Mouse (Mus musculus) layer of hippocampus, adult 9-10 months (tissue): Measurements from ENCODE around the gene Zc3h10.
A peak's percentile ranks its signal among the peaks of the same experiment; 100 is the strongest.
"Not testable (repeated sequence)": the region's sequence is repeated elsewhere in the genome, so short reads cannot be mapped to it uniquely, and the experiment has no call there.

ENCODE experiments used
- DNase-seq: peaks from one replicate; pipeline ENCODE4 v3.0.0; 2022; ENCODE audit warnings: low spot score

Zc3h10 gene

DNA sequence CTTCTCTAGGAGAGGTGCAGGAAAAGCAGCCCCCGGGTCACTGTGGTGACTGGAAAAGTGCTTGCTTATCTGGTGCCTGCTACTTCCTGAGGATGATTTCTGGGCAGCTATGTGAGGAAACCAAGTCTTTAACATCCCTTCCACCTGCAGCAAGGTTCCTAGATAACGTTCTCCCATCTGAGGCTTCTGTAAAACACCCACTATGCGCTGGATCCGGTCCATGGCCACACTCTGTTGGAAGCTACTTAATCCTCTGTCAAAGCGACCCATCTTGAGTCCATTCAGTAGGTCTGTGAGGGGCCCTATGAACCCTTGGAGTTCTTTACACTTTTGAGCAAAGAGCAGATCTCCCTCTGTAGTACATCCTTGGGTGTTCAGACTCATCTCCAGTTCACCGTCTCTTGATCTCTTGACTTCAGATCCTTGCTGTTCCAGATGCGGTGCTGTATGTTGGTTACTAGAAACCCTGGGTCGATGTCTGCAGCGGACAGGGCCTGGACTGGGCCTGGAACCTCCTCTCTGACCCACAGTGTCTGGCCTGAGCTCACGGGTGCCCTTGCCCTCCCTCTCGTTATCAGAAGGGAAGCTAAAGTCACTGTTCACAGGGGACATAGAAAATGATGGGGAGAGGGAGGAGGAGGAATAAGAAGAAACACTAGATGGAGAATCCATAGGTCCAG, 2.7 kb upstream of the Zc3h10 start:
- not testable (repeated sequence) for DNase-seq

DNA sequence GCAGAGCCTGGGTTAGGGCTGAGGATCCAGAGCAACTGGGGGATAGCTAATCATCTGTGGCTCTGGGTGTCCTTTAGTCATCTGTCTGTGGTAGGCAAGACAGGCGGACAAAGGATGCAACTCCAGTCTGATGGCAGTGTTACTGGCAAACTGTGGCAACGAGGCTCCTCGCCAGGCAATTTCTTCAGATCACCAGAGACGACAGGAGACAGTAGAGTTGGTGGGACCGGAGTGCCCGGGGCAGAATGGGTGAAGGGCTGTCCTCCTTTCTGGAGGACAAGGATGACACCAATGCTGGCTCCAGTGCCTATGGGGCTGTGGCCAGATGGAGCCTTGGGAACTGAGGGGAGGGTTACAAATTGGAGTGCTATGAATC, 2.1 kb upstream of the Zc3h10 start:
- DNase-seq: not testable (repeated sequence)

DNA sequence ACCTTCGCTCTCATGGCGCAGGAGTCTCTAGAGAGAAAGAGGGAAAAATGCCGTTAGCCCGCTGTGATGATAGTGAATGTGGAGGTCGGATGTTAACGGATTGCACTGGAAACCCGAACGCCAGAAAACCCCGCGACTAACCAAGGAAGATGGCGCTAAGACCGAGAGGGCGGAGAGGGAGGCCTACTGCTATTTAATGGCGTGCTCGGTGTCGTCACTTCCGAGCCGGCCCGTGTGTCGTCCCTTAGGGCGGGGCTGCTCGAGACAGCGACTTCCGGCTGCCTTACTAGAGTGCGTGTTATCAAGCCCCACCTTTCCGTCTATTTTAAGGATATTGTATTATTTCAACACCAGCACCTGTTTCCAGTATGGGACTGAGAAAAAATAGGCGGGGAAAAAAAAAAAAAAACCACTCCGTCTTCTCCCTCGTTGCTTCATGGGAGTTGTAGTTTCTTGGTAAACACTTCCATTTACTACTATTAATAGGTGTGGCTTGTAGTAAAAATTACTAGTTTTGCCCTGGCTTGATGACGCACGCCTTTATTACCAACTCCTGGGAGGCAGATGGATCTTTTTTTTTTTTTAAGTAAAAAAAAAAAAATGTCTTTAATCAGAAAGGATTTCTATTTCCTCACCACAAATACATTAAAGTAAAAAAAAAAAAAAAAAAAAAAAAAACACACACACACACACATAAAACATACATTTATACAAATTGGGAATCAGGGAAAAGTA, 1.5 kb upstream of the Zc3h10 start, which contains the start of gene Rpl41:
TSS of gene Rpl41 (minus strand) at position 359 of the 735 bp plus-strand sequence.
- peak; percentile 90 for DNase-seq

GRCm38 (mm10) chr10:128548051-128548791, 647 bp upstream of the Zc3h10 start:
- not testable (repeated sequence) for DNase-seq

- DNase-seq: no peak
Observed at GRCm38 (mm10) chr10:128546787-128547186, 787 bp downstream of the Zc3h10 start.

DNA sequence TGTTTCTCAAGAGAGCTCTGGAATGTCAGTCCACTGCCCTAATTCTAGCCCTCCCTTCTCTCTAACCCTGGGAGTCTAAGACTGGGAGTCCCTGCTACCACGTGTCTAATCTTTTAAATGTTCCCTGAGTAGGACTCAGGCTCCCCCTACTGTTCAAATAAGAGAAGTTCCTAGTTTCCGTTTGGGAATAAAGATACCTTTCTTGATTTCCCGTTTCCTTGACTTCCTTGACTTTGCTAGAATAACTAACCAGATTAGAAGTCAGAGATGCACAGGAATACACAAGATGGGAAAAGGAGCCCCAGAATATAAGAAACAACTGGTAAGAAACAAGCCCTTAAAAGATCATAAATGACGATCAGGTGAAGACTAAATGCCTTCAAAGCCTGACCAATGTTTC, 1.2 kb downstream of the Zc3h10 start:
- DNase-seq: no peak

- no peak for DNase-seq
Observed at GRCm38 (mm10) chr10:128545570-128545898, 2.0 kb downstream of the Zc3h10 start.

DNA sequence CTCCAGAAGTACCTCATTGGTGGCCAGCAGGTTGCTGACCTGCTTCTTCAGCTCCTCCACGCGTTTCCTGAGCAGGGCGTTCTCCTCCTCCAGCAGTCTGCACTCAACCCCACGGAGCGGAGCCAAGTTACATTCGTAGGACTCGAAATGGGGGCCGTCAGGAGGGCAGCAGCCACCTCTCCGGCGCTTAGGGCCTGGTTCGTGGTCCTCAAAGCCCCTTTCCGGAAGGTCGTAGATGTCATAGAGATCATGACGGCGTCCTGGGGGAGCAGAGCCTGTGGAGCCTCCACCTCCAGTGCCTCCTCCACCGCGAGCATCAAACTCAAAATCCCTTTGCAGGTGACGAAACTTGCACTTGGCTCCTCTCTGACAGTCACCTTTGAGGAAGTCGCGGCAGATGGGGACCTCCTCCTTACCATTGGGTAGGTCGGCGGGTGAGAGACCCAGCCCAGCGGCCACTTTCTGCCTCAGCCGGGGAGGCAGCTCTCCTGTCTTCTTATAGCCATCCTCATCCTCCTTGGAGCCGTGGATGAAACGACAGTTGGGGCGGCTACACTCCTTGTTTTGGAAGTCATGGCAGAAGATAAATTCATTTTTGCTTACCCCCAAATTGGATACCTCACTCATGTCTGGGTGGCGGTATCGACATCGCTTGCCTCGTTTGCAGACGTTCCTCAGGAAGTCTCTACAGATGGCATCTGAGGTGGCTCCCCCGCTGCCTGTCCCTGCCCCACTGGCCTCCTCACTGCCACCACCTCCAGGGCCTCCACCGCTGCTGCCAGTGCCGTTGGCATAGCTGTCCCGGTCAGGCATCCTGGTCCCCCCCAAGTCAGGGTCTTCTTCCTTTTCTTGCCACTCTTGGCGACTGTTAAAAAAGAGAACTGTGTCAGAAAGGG, 2.7 kb downstream of the Zc3h10 start:
- no peak for DNase-seq

DNA sequence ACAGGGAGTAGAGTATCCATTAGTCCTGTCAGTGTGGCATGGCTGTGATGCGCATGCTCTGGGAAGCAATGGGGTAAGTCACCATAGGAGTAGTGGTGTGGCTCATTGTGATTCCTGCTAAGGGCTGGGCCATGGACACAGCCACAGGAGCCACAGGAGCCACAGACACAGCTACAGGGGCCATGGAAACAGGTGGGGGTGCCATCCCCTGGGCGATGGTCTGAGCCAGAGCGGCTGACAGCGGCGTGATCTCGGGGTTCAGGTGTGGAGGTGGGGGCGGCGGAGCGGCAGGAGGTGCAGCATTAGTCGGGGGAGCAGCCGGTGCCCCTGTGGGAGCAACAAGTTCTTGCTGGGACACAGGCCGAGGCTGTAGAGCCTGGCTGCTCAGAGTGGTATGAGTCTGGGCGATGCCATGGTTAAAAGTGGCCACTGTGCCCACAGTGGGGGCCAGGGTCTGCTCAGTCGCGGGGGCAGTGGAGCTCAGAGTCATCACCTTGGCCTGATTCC, 3.4 kb downstream of the Zc3h10 start:
- DNase-seq: no peak

GRCm38 (mm10) chr10:128543100-128543499, 4.5 kb downstream of the Zc3h10 start:
- DNase-seq: no peak

GRCm38 (mm10) chr10:128538340-128538870, 9.2 kb downstream of the Zc3h10 start:
- no peak for DNase-seq

- peak; percentile 96 for DNase-seq
Observed at GRCm38 (mm10) chr10:128536266-128536940, 11.2 kb downstream of the Zc3h10 start.

- no peak for DNase-seq
Observed at GRCm38 (mm10) chr10:128535624-128536265, 11.8 kb downstream of the Zc3h10 start.

DNA sequence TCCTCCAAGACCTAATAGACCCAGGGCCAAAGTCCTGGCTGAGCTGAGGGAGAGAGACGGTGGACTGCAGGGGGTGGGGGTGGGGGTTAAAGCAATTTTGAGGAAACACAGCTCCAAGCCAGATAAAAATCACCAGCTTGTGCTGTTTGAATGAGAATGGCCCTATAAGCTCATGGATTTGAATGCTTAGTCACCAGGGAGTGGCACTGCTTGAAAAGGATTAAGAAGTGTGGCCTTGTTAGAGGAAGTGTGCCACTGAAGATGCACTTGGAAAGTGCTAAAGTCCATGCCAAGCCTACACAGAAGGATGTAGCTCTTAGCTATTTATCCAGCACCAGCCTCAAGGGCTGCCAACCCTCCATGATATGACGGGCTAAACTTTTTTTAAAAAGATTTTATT, 12.4 kb downstream of the Zc3h10 start:
- DNase-seq: no peak

DNA sequence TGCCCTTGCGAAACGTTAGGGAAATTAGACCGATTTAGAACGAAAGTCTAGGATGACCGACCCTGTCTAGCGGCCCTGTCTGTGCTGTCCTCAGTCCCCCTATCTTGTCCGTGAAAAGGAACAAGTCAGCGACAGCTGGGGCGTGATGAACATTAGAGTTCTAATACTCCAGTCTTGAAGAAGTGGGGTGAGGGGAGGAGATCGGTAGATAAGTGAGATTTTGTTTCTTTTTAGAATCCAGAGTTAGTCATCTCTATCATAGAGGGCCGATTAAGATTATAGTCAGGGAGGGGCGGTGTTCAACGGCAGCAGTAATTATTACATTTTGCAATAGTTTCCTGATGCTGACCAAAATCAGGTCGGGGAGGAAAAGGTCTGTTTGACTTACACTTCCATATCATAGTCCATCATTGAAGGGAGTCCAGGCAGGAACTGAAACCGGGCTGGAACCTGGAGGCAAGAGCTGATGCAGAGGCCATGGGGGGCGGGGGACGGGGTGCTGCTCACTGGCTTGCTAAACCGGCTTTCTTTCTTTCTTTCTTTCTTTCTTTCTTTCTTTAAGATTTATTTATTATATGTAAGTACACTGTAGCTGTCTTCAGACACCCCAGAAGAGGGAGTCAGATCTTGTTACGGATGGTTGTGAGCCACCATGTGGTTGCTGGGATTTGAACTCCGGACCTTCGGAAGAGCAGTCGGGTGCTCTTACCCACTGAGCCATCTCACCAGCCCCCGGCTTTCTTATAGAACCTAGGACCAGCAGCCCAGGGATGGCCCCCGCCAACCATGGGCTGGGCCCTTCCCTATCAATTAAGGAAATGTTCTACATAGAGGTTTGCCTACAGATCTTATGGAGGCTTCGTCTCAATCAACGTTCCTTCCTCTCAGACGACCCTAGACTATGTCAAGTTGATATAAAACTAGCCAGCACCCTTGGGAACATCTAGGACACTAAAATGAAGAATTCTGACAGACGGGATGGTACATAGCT, 20.9 kb downstream of the Zc3h10 start:
- no peak for DNase-seq

DNA sequence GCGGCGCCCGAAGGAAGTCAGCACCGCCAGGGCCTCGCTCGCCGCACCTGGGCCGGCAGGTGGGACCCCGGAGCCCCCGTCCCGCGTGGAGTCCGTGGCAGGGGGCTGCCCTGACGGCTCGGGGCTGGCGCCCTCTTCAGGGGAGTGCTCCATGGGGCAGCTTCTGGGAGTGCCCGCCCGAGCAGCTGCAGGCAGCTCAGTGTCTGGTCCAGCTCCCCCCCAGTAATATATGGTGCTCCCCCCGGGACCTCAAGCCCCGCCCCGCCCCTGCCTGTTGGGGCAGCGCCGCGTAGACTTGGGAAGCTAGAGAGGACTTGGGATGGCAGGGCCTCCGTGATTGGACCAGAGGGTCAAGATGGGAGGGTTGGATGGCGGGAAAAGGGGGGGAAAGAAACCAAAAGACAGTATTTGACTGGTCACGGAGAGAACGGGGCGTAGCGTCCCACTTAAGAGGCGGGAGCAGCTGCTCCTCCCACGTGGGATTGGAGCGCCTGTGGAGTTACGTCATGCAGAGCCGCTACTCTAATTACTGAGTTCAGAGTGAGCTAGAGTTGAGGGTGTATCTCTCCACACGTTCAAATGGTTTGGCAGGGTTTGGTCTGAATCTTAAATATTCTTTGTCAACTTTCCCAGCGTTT, 21.8 kb downstream of the Zc3h10 start, which contains the start of gene Esyt1:
TSS of gene Esyt1 (minus strand) at position 201 of the 638 bp plus-strand sequence.
- peak; percentile 75 for DNase-seq

- DNase-seq: no peak
Observed at GRCm38 (mm10) chr10:128524732-128525662, 22.6 kb downstream of the Zc3h10 start.
